Mouse (Mus musculus): Measurements from ENCODE around the gene Ifna9.

DNA sequence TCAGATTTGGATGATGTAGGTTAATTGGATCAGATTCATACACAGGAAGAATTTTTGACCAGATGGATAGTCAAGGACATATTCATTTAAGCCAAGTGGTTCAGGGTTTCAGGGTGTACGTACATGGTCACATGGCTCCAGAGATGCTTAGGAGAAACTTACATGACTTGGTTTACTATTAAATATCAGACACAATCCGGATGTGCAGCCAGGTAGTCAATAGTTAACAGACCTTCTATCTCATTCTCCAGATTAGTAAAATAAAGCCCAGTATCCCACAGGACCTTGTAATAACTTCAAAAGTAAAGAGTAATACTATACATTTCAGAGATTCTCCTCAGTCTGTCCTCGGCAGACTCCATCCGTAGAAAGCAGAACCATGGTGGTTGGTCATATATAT lies 42.1 kb upstream of the Ifna9 start, which contains the start of gene C87499:
- no peak for TF ChIP-seq CTCF (IDR thresholded peaks at IDR 0.05; ENCODE audit: low read depth, low read length)
- no peak for TF ChIP-seq POLR2A (IDR thresholded peaks at IDR 0.05; ENCODE audit: borderline replicate concordance, low read depth, low read length)
